Mouse (Mus musculus) CH12.LX (cell line): ENCODE measurements around the gene 4930503E14Rik. TPM values are rescaled to one million over a fixed set of nuclear protein-coding genes. Genes with fewer than 3 reads are reported as not detected.
"Not testable (repeated sequence)": the region's sequence is repeated elsewhere in the genome, so short reads cannot be mapped to it uniquely, and the experiment has no call there.

ENCODE experiments used
- DNase-seq: peaks from one replicate; pipeline ENCODE4 v3.0.0-alpha.2; 2013; ENCODE audit errors: extremely low read depth
- H3K27ac ChIP-seq: 2 replicates; pipeline ENCODE4 v1.5.1; 2012; ENCODE audit warnings: low read depth, mild to moderate bottlenecking, control low read depth, moderate library complexity; ENCODE audit not compliant: insufficient read depth
- H3K27me3 ChIP-seq: replicated peaks from 2 replicates; pipeline ENCODE3; 2012; ENCODE audit warnings: inconsistent platforms
- H3K36me3 ChIP-seq, 2 experiments: replicated peaks in 1 of 2; 2 replicates each; pipeline versions ENCODE3 to v1.6.1; 2012; ENCODE audit warnings: inconsistent platforms in 1 of 2, low read length in 1 of 2, mild to moderate bottlenecking in 1 of 2, mixed read lengths in 1 of 2, moderate library complexity in 1 of 2; ENCODE audit not compliant: control insufficient read depth in 1 of 2, insufficient read depth in 1 of 2
- H3K4me1 ChIP-seq, 2 experiments: 2 replicates each; pipeline ENCODE4 v1.6.1; 2012; ENCODE audit warnings: inconsistent platforms in 1 of 2, moderate library complexity in 1 of 2; ENCODE audit not compliant: insufficient read depth in 2 of 2, control insufficient read depth in 1 of 2
- H3K4me2 ChIP-seq: 2 replicates; pipeline ENCODE4 v1.6.1; 2012; ENCODE audit warnings: low read depth, mild to moderate bottlenecking, control low read depth; ENCODE audit not compliant: poor library complexity, insufficient read depth, severe bottlenecking
- H3K4me3 ChIP-seq, 3 experiments: fragments of 150-350 bp in 1 of 3; sonication (generic) in 1 of 3; replicated peaks in 1 of 3; 2 replicates each; pipeline versions ENCODE3 to v1.5.1; 2011 to 2012; ENCODE audit warnings: low read depth in 2 of 3, low read length in 2 of 3, mild to moderate bottlenecking in 2 of 3, moderate library complexity in 2 of 3, control low read depth in 1 of 3, improper control_type of control experiment in 1 of 3, inconsistent platforms in 1 of 3, mixed read lengths in 1 of 3; ENCODE audit not compliant: poor library complexity in 1 of 3
- H3K79me2 ChIP-seq: replicated peaks from 2 replicates; pipeline ENCODE4 v1.6.1; 2012; ENCODE audit warnings: mild to moderate bottlenecking, moderate library complexity; ENCODE audit not compliant: control insufficient read depth, poor library complexity, insufficient read depth, severe bottlenecking; ENCODE audit errors: extremely low read depth
- H3K9ac ChIP-seq: 2 replicates; pipeline ENCODE4 v1.6.1; 2012; ENCODE audit warnings: low read depth, mild to moderate bottlenecking, control low read depth, moderate library complexity; ENCODE audit not compliant: insufficient read depth
- H3K9me3 ChIP-seq: replicated peaks from 2 replicates; pipeline ENCODE3; 2012; ENCODE audit warnings: low read length, inconsistent platforms, mixed read lengths
- CTCF ChIP-seq, 2 experiments: IDR thresholded peaks in 1 of 2; conservative IDR thresholded peaks in 1 of 2; 2 replicates each; pipeline ENCODE4 v1.5.1; 2011 to 2012; ENCODE audit warnings: low read depth in 2 of 2, low read length in 2 of 2, improper control_type of control experiment in 1 of 2, inconsistent platforms in 1 of 2, mild to moderate bottlenecking in 1 of 2, moderate library complexity in 1 of 2
- E2F4 ChIP-seq: IDR thresholded peaks from 2 replicates; pipeline ENCODE4 v1.6.1; 2011; ENCODE audit warnings: low read depth, low read length, improper control_type of control experiment; ENCODE audit not compliant: insufficient replicate concordance
- ELF1 ChIP-seq: IDR thresholded peaks from 2 replicates; pipeline ENCODE4 v1.6.1; 2014; ENCODE audit warnings: low read depth, mild to moderate bottlenecking, inconsistent platforms, low read length, improper control_type of control experiment
- EP300 ChIP-seq: IDR thresholded peaks from 2 replicates; pipeline ENCODE4 v1.6.1; 2011; ENCODE audit warnings: low read length, improper control_type of control experiment
- GABPA ChIP-seq: IDR thresholded peaks from 2 replicates; pipeline ENCODE4 v1.6.1; 2012; ENCODE audit warnings: low read depth, low read length, improper control_type of control experiment, inconsistent platforms; ENCODE audit not compliant: insufficient replicate concordance
- JUND ChIP-seq: conservative IDR thresholded peaks from 2 replicates; pipeline ENCODE4 v1.6.1; 2011; ENCODE audit warnings: low read depth, low read length, improper control_type of control experiment
- KAT2A ChIP-seq: IDR thresholded peaks from 2 replicates; pipeline ENCODE4 v1.6.1; 2012; ENCODE audit warnings: low read length, improper control_type of control experiment, inconsistent platforms; ENCODE audit not compliant: insufficient replicate concordance
- MAZ ChIP-seq: IDR thresholded peaks from 2 replicates; pipeline ENCODE4 v1.6.1; 2012; ENCODE audit warnings: low read depth, mild to moderate bottlenecking, inconsistent platforms, low read length, improper control_type of control experiment, moderate library complexity
- MEF2A ChIP-seq: IDR thresholded peaks from 2 replicates; pipeline ENCODE4 v1.6.1; 2014; ENCODE audit warnings: low read depth, mild to moderate bottlenecking, inconsistent platforms, low read length, improper control_type of control experiment, borderline replicate concordance
- NELFE ChIP-seq: IDR thresholded peaks from 2 replicates; pipeline ENCODE4 v1.6.1; 2011; ENCODE audit warnings: low read depth, low read length, improper control_type of control experiment
- SMC3 ChIP-seq: IDR thresholded peaks from 2 replicates; pipeline ENCODE4 v1.6.1; 2011; ENCODE audit warnings: low read depth, low read length, improper control_type of control experiment
- TBP ChIP-seq: conservative IDR thresholded peaks from 2 replicates; pipeline ENCODE4 v1.6.1; 2011; ENCODE audit warnings: low read depth, low read length, improper control_type of control experiment
- UBTF ChIP-seq: IDR thresholded peaks from 2 replicates; pipeline ENCODE4 v1.6.1; 2012; ENCODE audit warnings: low read depth, mild to moderate bottlenecking, inconsistent platforms, low read length, improper control_type of control experiment, moderate library complexity
- ZC3H11A ChIP-seq: IDR thresholded peaks from 2 replicates; pipeline ENCODE4 v1.6.1; 2012; ENCODE audit warnings: low read depth, mild to moderate bottlenecking, inconsistent platforms, low read length, improper control_type of control experiment
- ZMIZ1 ChIP-seq: IDR thresholded peaks from 2 replicates; pipeline ENCODE4 v1.6.1; 2012; ENCODE audit warnings: low read depth, mild to moderate bottlenecking, inconsistent platforms, low read length, improper control_type of control experiment
- dilution Hi-C: fragments of 300-500 bp; cut with MboI; formaldehyde crosslinking; loops from 2 replicates; pipeline ENCODE4 v1.14.3; 2020; ENCODE audit warnings: low sequenced_read_pairs; ENCODE audit not compliant: extremely low pct_unique_long_range_greater_than_20kb, extremely low pct_ligation_motif_present
- in situ Hi-C: fragments of 300-500 bp; cut with MboI; formaldehyde crosslinking; loops from 3 replicates; pipeline ENCODE4 v1.14.3; 2019; ENCODE audit warnings: low sequenced_read_pairs, low pct_ligation_motif_present, low pct_unique_long_range_greater_than_20kb, mixed read lengths
- polyA plus RNA-seq: library from polyadenylated mRNA; unstranded; fragments of >175 nt; gene quantifications from 2 replicates; pipeline ENCODE4 v1.2.1, GENCODE M21; 2012; ENCODE audit warnings: low read depth; ENCODE audit not compliant: insufficient read length
- total RNA-seq, 2 experiments: library from RNA; depleted of rRNA; stranded (reverse); fragments of 300-350 nt in 1 of 2; fragments of >200 nt in 1 of 2; gene quantifications; 2 replicates each; pipeline ENCODE4 v1.2.3; 2012 to 2014

4930503E14Rik gene
- total RNA-seq (2012; rRNA removed) (0.30 and 0.38 TPM in 2 replicates), total RNA-seq (2014; rRNA removed) (1.5 and 1.7 TPM in 2 replicates), polyA plus RNA-seq (0.54 and 0.67 TPM in 2 replicates)

DNA sequence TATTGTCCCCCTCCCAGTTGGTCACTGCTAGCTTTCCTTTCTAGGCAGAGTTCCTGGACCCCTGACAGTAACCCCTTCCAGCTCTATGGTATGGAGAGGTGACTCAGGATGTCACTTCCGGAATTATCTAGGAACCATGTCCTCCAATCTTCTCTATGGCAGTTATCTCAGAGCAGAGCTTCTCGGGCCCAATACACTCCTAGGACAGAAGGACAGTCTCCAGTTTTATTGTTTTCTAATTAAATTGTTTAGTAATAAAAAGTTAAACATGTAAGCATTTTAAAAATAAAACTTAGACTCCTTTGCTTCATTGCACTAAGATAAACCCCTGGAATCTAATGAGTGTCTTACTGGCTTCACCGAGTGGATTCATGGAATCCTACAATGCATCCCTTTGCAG, at the start of gene 4930503E14Rik:
TSS of gene 4930503E14Rik (minus strand) at position 101 of the 400 bp plus-strand sequence.
- in situ Hi-C loops, H3K27me3 ChIP-seq, H3K4me1 ChIP-seq, H3K9ac ChIP-seq, H3K79me2 ChIP-seq, H3K36me3 ChIP-seq, H3K4me2 ChIP-seq, DNase-seq, H3K9me3 ChIP-seq, H3K27ac ChIP-seq, H3K4me3 ChIP-seq, dilution Hi-C loops: not testable (repeated sequence)

GRCm38 (mm10) chr14:44248039-44248438, 35.0 kb upstream of the 4930503E14Rik start:
- H3K27me3 ChIP-seq = no peaks in the 10 kb centered on the region

GRCm38 (mm10) chr14:44197361-44197760, 15.7 kb downstream of the 4930503E14Rik start, which contains the start of gene Gm8212:
Gm8212 (plus strand) TSS chr14:44197661.
- H3K79me2 ChIP-seq, DNase-seq, H3K9me3 ChIP-seq, H3K27me3 ChIP-seq, H3K4me3 ChIP-seq, H3K27ac ChIP-seq, H3K36me3 ChIP-seq, H3K4me2 ChIP-seq, H3K4me1 ChIP-seq, in situ Hi-C loops, dilution Hi-C loops, H3K9ac ChIP-seq: not testable (repeated sequence)

More at GRCm38 (mm10) chr14:44248039-44248438, 35.0 kb upstream of the 4930503E14Rik start:
- Histone ChIP-seq H3K9me3 (no peaks in the 10 kb centered on the region), H3K4me2 (no peak overlapping the region), H3K27ac (no peak overlapping the region), H3K4me3 (no peak overlapping the region), H3K36me3 (peaks cover 0 to 3% of the 10 kb centered on the region in 2 experiments), H3K79me2 (no peaks in the 10 kb centered on the region), H3K9ac (no peak overlapping the region), H3K4me1 (peaks cover 0 to 11% of the 10 kb centered on the region in 2 experiments; a peak in 1 of 4 replicates)
- DNase-seq = no peak
- dilution Hi-C loops = no loop called here
- TF ChIP-seq EP300 = no peak
- TF ChIP-seq ZMIZ1 = no peak
- TF ChIP-seq MEF2A = no peak
- no peak for TF ChIP-seq ZC3H11A
- no peak for TF ChIP-seq E2F4
- no peak for TF ChIP-seq MAZ
- TF ChIP-seq SMC3 = no peak
- TF ChIP-seq JUND = no peak
- no peak for TF ChIP-seq CTCF (conservative IDR thresholded peaks at IDR 0.05 in 1 of 2, IDR thresholded peaks at IDR 0.05 in 1 of 2; ENCODE audit: low read depth in 2 of 2, low read length in 2 of 2)
- TF ChIP-seq GABPA = no peak
- TF ChIP-seq UBTF = no peak
- no peak for TF ChIP-seq ELF1
- no peak for TF ChIP-seq NELFE
- TF ChIP-seq TBP = no peak
- no peak for TF ChIP-seq KAT2A
- in situ Hi-C loops = no loop called here

GRCm38 (mm10) chr14:44123551-44123950, 89.5 kb downstream of the 4930503E14Rik start, which contains the start of gene Gm3327:
Gm3327 (plus strand) TSS chr14:44123851.
- in situ Hi-C loops, H3K36me3 ChIP-seq, H3K9me3 ChIP-seq, dilution Hi-C loops, H3K9ac ChIP-seq, H3K27me3 ChIP-seq, H3K27ac ChIP-seq, H3K4me3 ChIP-seq, H3K4me2 ChIP-seq, H3K4me1 ChIP-seq, DNase-seq, H3K79me2 ChIP-seq: not testable (repeated sequence)
